Mouse (Mus musculus) liver, embryonic 14.5 days (tissue): Measurements from ENCODE around the gene Cdh23.

Experiments used
- CTCF ChIP-seq: IDR thresholded peaks from 2 replicates; pipeline ENCODE4 v1.5.1; 2016; ENCODE audit warnings: antibody characterized with exemption, low read depth, control low read depth
- EP300 ChIP-seq: IDR thresholded peaks from 2 replicates; pipeline ENCODE4 v1.6.1; 2016; ENCODE audit warnings: antibody characterized with exemption, low read depth

- TF ChIP-seq CTCF (no peak), EP300 (no peak)
These were observed 121.4 kb downstream of the Cdh23 start for GRCm38 (mm10) chr10:60574851-60575250.
